Mouse (Mus musculus) lung, embryonic 16.5 days (tissue): ENCODE data around the gene Cmc1. TPM values are rescaled to one million over a fixed set of nuclear protein-coding genes. Genes with fewer than 3 reads are reported as not detected.

Experiments
- ATAC-seq: fragments of 200-750 bp; cut with Nextera tagmentation; 2 replicates; pipeline ENCODE4 v1.8.0; 2017; ENCODE audit warnings: low read depth, mild to moderate bottlenecking, moderate library complexity
- H3K27ac ChIP-seq: fragments of 300-500 bp; sonication (generic); 2 replicates; pipeline ENCODE4 v1.5.1; 2014; ENCODE audit warnings: mild to moderate bottlenecking, control low read depth, low read length
- H3K27me3 ChIP-seq: fragments of 300-500 bp; sonication (generic); 2 replicates; pipeline ENCODE4 v1.6.1; 2014; ENCODE audit warnings: low read depth, low read length, mixed read lengths; ENCODE audit not compliant: control insufficient read depth, insufficient read depth
- H3K36me3 ChIP-seq: fragments of 300-500 bp; sonication (generic); 2 replicates; pipeline ENCODE4 v1.6.1; 2014; ENCODE audit warnings: low read length; ENCODE audit not compliant: control insufficient read depth, insufficient read depth
- H3K4me1 ChIP-seq: fragments of 300-500 bp; sonication (generic); replicated peaks from 2 replicates; pipeline ENCODE4 v1.6.1; 2014; ENCODE audit warnings: low read length, mixed read lengths; ENCODE audit not compliant: control insufficient read depth, insufficient read depth
- H3K4me2 ChIP-seq: fragments of 300-500 bp; sonication (generic); 2 replicates; pipeline ENCODE4 v1.6.1; 2014; ENCODE audit warnings: low read depth, low read length, control low read depth
- H3K4me3 ChIP-seq: fragments of 300-500 bp; sonication (generic); 2 replicates; pipeline ENCODE4 v1.5.1; 2014; ENCODE audit warnings: mild to moderate bottlenecking, low read length, control low read depth
- H3K9ac ChIP-seq: fragments of 300-500 bp; sonication (generic); 2 replicates; pipeline ENCODE4 v1.6.1; 2014; ENCODE audit warnings: low read length, control low read depth
- H3K9me3 ChIP-seq: fragments of 300-500 bp; sonication (generic); 2 replicates; pipeline ENCODE4 v1.6.1; 2016; ENCODE audit warnings: low read length; ENCODE audit not compliant: control insufficient read depth
- WGBS: fragments of 180-500 bp; shearing (Covaris S2); extraction: QIAGEN DNeasy Blood & Tissue Kit; methylation state at CpG from one replicate; pipeline ENCODE4 v1.1.7; 2014; 5-methylcytosine and 5-hydroxymethylcytosine counted together
- polyA plus RNA-seq: library from polyadenylated mRNA; unstranded; fragments of >200 nt; fragmentation: Nextera tagmentation; extraction: Ambion mirVana; gene quantifications from 2 replicates; pipeline ENCODE4 v1.2.1, GENCODE M21; 2015

Gene Cmc1
- polyA plus RNA-seq, 1 experiment from 2014 or later = 43.0 TPM

- peaks cover 22% of the 10 kb centered on the region for H3K36me3 ChIP-seq
- no peak overlapping the region for H3K4me3 ChIP-seq
- H3K4me1 ChIP-seq = no peaks in the 10 kb centered on the region
- 21% methylated on average over 1 of the region's 1 CpGs for WGBS
- no peak overlapping the region for H3K27ac ChIP-seq
- ATAC-seq = no peak
- H3K27me3 ChIP-seq = no peaks in the 10 kb centered on the region
- no peak overlapping the region for H3K4me2 ChIP-seq
- no peaks in the 10 kb centered on the region for H3K9me3 ChIP-seq
- no peak overlapping the region for H3K9ac ChIP-seq
Measured at GRCm38 (mm10) chr9:118053286-118053685, 96.7 kb downstream of the Cmc1 start.

GRCm38 (mm10) chr9:118045011-118045533 lies 104.9 kb downstream of the Cmc1 start:
- Histone ChIP-seq H3K4me3 (no peak overlapping the region), H3K36me3 (peaks cover 6% of the 10 kb centered on the region), H3K27ac (no peak overlapping the region), H3K9me3 (no peaks in the 10 kb centered on the region), H3K9ac (no peak overlapping the region), H3K27me3 (no peaks in the 10 kb centered on the region), H3K4me1 (peaks cover 10% of the 10 kb centered on the region), H3K4me2 (no peak overlapping the region)
- no peak for ATAC-seq
- 73% methylated on average over 1 of the region's 1 CpGs for WGBS

- Histone ChIP-seq H3K4me3 (no peak overlapping the region), H3K27ac (no peak overlapping the region), H3K9ac (no peak overlapping the region), H3K4me2 (no peak overlapping the region), H3K27me3 (no peaks in the 10 kb centered on the region), H3K4me1 (peaks cover 10% of the 10 kb centered on the region), H3K36me3 (peaks cover 4% of the 10 kb centered on the region; the same call in 1 of the 2 replicates), H3K9me3 (no peaks in the 10 kb centered on the region)
- 90% methylated on average over 3 of the region's 3 CpGs for WGBS
- no peak for ATAC-seq
Measured at GRCm38 (mm10) chr9:118043581-118043980, 106.4 kb downstream of the Cmc1 start.

- 79% methylated on average over 4 of the region's 4 CpGs for WGBS
- ATAC-seq = no peak
Measured at GRCm38 (mm10) chr9:118042738-118043137, 107.2 kb downstream of the Cmc1 start.

GRCm38 (mm10) chr9:118041646-118042045 lies 108.3 kb downstream of the Cmc1 start:
- 15% methylated on average over 5 of the region's 5 CpGs for WGBS
- peak overlapping the region; percentile 63 for H3K4me2 ChIP-seq
- H3K27me3 ChIP-seq = no peaks in the 10 kb centered on the region
- H3K4me3 ChIP-seq = peak overlapping the region; percentile 65
- no peaks in the 10 kb centered on the region for H3K36me3 ChIP-seq
- H3K4me1 ChIP-seq = peaks cover 10% of the 10 kb centered on the region
- peak overlapping the region; percentile 78 for H3K9ac ChIP-seq
- H3K9me3 ChIP-seq = no peaks in the 10 kb centered on the region
- no peak overlapping the region for H3K27ac ChIP-seq
- ATAC-seq = no peak

More at GRCm38 (mm10) chr9:118042738-118043137, 107.2 kb downstream of the Cmc1 start:
- no peaks in the 10 kb centered on the region; the same call in 1 of the 2 replicates for H3K36me3 ChIP-seq
- no peaks in the 10 kb centered on the region for H3K9me3 ChIP-seq
- H3K27me3 ChIP-seq = no peaks in the 10 kb centered on the region
- no peak overlapping the region for H3K4me3 ChIP-seq
- H3K9ac ChIP-seq = no peak overlapping the region
- H3K4me1 ChIP-seq = peaks cover 10% of the 10 kb centered on the region
- no peak overlapping the region for H3K27ac ChIP-seq
- no peak overlapping the region for H3K4me2 ChIP-seq

GRCm38 (mm10) chr9:118041022-118041400 lies 109.0 kb downstream of the Cmc1 start:
- no peak for ATAC-seq
- H3K27ac ChIP-seq = peak overlapping the region; percentile 89
- H3K4me3 ChIP-seq = peak overlapping the region; percentile 65
- H3K36me3 ChIP-seq = no peaks in the 10 kb centered on the region
- peaks cover 10% of the 10 kb centered on the region for H3K4me1 ChIP-seq
- under 1% methylated on average over 21 of the region's 21 CpGs for WGBS
- peak overlapping the region; percentile 63 for H3K4me2 ChIP-seq
- H3K9ac ChIP-seq = peak overlapping the region; percentile 78
- no peaks in the 10 kb centered on the region for H3K27me3 ChIP-seq
- H3K9me3 ChIP-seq = no peaks in the 10 kb centered on the region

- H3K4me2 ChIP-seq = peak within 1 kb of the TSS; percentile 83
- H3K27me3 ChIP-seq = no peaks in the 10 kb centered on the region
- peak within 1 kb of the TSS; percentile 78 for H3K9ac ChIP-seq
- H3K4me1 ChIP-seq = peaks cover 10% of the 10 kb centered on the region
- H3K27ac ChIP-seq = peak within 1 kb of the TSS; percentile 89
- WGBS = under 1% methylated on average over 87 of the region's 87 CpGs
- H3K9me3 ChIP-seq = no peaks in the 10 kb centered on the region
- peak within 1 kb of the TSS; percentile 65 for H3K4me3 ChIP-seq
- ATAC-seq = peak; percentile 99
- H3K36me3 ChIP-seq = no peaks in the 10 kb centered on the region
Measured at GRCm38 (mm10) chr9:118040218-118041021, 109.6 kb downstream of the Cmc1 start, which contains the start of gene Azi2. TSS of gene Azi2 (plus strand) at chr9:118040499.

GRCm38 (mm10) chr9:118034990-118035389 lies 115.0 kb downstream of the Cmc1 start:
- 78% methylated on average over 3 of the region's 3 CpGs for WGBS
- no peak overlapping the region for H3K9ac ChIP-seq
- no peak overlapping the region for H3K4me3 ChIP-seq
- H3K27me3 ChIP-seq = no peaks in the 10 kb centered on the region
- ATAC-seq = no peak
- H3K4me1 ChIP-seq = no peaks in the 10 kb centered on the region
- no peak overlapping the region for H3K4me2 ChIP-seq
- H3K36me3 ChIP-seq = no peaks in the 10 kb centered on the region
- H3K27ac ChIP-seq = no peak overlapping the region
- no peaks in the 10 kb centered on the region for H3K9me3 ChIP-seq

- H3K36me3 ChIP-seq = no peaks in the 10 kb centered on the region
- no peaks in the 10 kb centered on the region for H3K4me1 ChIP-seq
- ATAC-seq = peak; percentile 59
- H3K9me3 ChIP-seq = no peaks in the 10 kb centered on the region
- no peak overlapping the region for H3K27ac ChIP-seq
- 33% methylated on average over 2 of the region's 2 CpGs for WGBS
- no peak overlapping the region for H3K4me3 ChIP-seq
- no peak overlapping the region for H3K9ac ChIP-seq
- no peaks in the 10 kb centered on the region for H3K27me3 ChIP-seq
- H3K4me2 ChIP-seq = no peak overlapping the region
Measured at GRCm38 (mm10) chr9:118031694-118032093, 118.3 kb downstream of the Cmc1 start.
